Mouse (Mus musculus) MEL (cell line): Measurements from ENCODE around the gene Arfip1. TPM values are rescaled to one million over a fixed set of nuclear protein-coding genes. Genes with fewer than 3 reads are reported as not detected.

Experiments
- DNase-seq: peaks from one replicate; pipeline ENCODE4 v3.0.0; 2011; ENCODE audit warnings: low read depth, low spot score
- H3K27ac ChIP-seq: 2 replicates; pipeline ENCODE4 v1.5.1; 2012; ENCODE audit warnings: low read depth, mild to moderate bottlenecking, control low read depth, low read length, moderate library complexity; ENCODE audit not compliant: control insufficient read depth
- H3K27me3 ChIP-seq, 2 experiments: fragments of 150-350 bp in 1 of 2; sonication (generic) in 1 of 2; 2 replicates each; pipeline ENCODE4 v1.6.1; 2012; ENCODE audit warnings: low read length in 2 of 2, mild to moderate bottlenecking in 2 of 2, improper control_type of control experiment in 1 of 2, moderate library complexity in 1 of 2; ENCODE audit not compliant: insufficient read depth in 2 of 2, control insufficient read depth in 1 of 2
- H3K36me3 ChIP-seq, 2 experiments: 2 replicates each; pipeline ENCODE4 v1.6.1; 2012 to 2014; ENCODE audit warnings: low read length in 2 of 2, improper control_type of control experiment in 1 of 2, inconsistent platforms in 1 of 2, mild to moderate bottlenecking in 1 of 2; ENCODE audit not compliant: insufficient read depth in 2 of 2, control insufficient read depth in 1 of 2
- H3K4me1 ChIP-seq, 2 experiments: fragments of 150-350 bp in 1 of 2; sonication (generic) in 1 of 2; 2 replicates each; pipeline ENCODE4 v1.6.1; 2012; ENCODE audit warnings: low read length in 2 of 2, improper control_type of control experiment in 1 of 2, mild to moderate bottlenecking in 1 of 2; ENCODE audit not compliant: insufficient read depth in 2 of 2, control insufficient read depth in 1 of 2
- H3K4me3 ChIP-seq, 2 experiments: fragments of 150-350 bp in 1 of 2; sonication (generic) in 1 of 2; 2 replicates each; pipeline ENCODE4 v1.5.1; 2012; ENCODE audit warnings: low read depth in 2 of 2, low read length in 2 of 2, mild to moderate bottlenecking in 2 of 2, moderate library complexity in 2 of 2, control low read depth in 1 of 2, improper control_type of control experiment in 1 of 2; ENCODE audit not compliant: control insufficient read depth in 1 of 2, insufficient read depth in 1 of 2
- H3K79me2 ChIP-seq: 2 replicates; pipeline ENCODE4 v1.6.1; 2012; ENCODE audit warnings: mild to moderate bottlenecking, low read length, moderate library complexity; ENCODE audit not compliant: control insufficient read depth, poor library complexity, insufficient read depth
- H3K9ac ChIP-seq: 2 replicates; pipeline ENCODE4 v1.6.1; 2012; ENCODE audit warnings: low read depth, mild to moderate bottlenecking, control low read depth, low read length, moderate library complexity; ENCODE audit not compliant: control insufficient read depth, poor library complexity, severe bottlenecking
- H3K9me3 ChIP-seq: fragments of 150-350 bp; sonication (generic); replicated peaks from 2 replicates; pipeline ENCODE4 v1.6.1; 2012; ENCODE audit warnings: mild to moderate bottlenecking, low read length, improper control_type of control experiment, moderate library complexity; ENCODE audit not compliant: insufficient read depth
- BHLHE40 ChIP-seq: IDR thresholded peaks from 2 replicates; pipeline ENCODE4 v1.6.1; 2012; ENCODE audit warnings: low read depth, mild to moderate bottlenecking, inconsistent platforms, low read length, improper control_type of control experiment, borderline replicate concordance
- CHD2 ChIP-seq: IDR thresholded peaks from 2 replicates; pipeline ENCODE4 v1.6.1; 2011; ENCODE audit warnings: low read length, improper control_type of control experiment
- CTCF ChIP-seq, 3 experiments: IDR thresholded peaks in 2 of 3; conservative IDR thresholded peaks in 1 of 3; 2 replicates each; pipeline ENCODE4 v1.5.1; 2011 to 2012; ENCODE audit warnings: low read length in 3 of 3, low read depth in 2 of 3, mild to moderate bottlenecking in 2 of 3, improper control_type of control experiment in 1 of 3, inconsistent platforms in 1 of 3, mixed read lengths in 1 of 3, moderate library complexity in 1 of 3; ENCODE audit not compliant: control insufficient read depth in 1 of 3, insufficient read depth in 1 of 3, poor library complexity in 1 of 3, severe bottlenecking in 1 of 3
- E2F4 ChIP-seq: IDR thresholded peaks from 2 replicates; pipeline ENCODE4 v1.6.1; 2011; ENCODE audit warnings: low read depth, low read length, improper control_type of control experiment, borderline replicate concordance
- ELF1 ChIP-seq: IDR thresholded peaks from 2 replicates; pipeline ENCODE4 v1.6.1; 2014; ENCODE audit warnings: low read depth, mild to moderate bottlenecking, inconsistent platforms, low read length, improper control_type of control experiment, moderate library complexity
- ETS1 ChIP-seq: IDR thresholded peaks from 2 replicates; pipeline ENCODE4 v1.6.1; 2012; ENCODE audit warnings: low read depth, mild to moderate bottlenecking, inconsistent platforms, low read length, improper control_type of control experiment, moderate library complexity
- GABPA ChIP-seq: IDR thresholded peaks from 2 replicates; pipeline ENCODE4 v1.6.1; 2012; ENCODE audit warnings: low read depth, mild to moderate bottlenecking, inconsistent platforms, low read length, improper control_type of control experiment, moderate library complexity
- GATA1 ChIP-seq: IDR thresholded peaks from 2 replicates; pipeline ENCODE4 v1.6.1; 2011; ENCODE audit warnings: low read depth, low read length, improper control_type of control experiment
- JUND ChIP-seq: IDR thresholded peaks from 2 replicates; pipeline ENCODE4 v1.6.1; 2011; ENCODE audit warnings: low read depth, mild to moderate bottlenecking, improper control_type of control experiment, low read length
- MAFK ChIP-seq: IDR thresholded peaks from 2 replicates; pipeline ENCODE4 v1.6.1; 2011; ENCODE audit warnings: low read depth, mild to moderate bottlenecking, low read length, improper control_type of control experiment, borderline replicate concordance
- MAX ChIP-seq: IDR thresholded peaks from 2 replicates; pipeline ENCODE4 v1.6.1; 2011; ENCODE audit warnings: low read length, improper control_type of control experiment
- MAZ ChIP-seq: IDR thresholded peaks from 2 replicates; pipeline ENCODE4 v1.6.1; 2012; ENCODE audit warnings: low read depth, mild to moderate bottlenecking, inconsistent platforms, low read length, improper control_type of control experiment
- MXI1 ChIP-seq: IDR thresholded peaks from 2 replicates; pipeline ENCODE4 v1.6.1; 2011; ENCODE audit warnings: mild to moderate bottlenecking, low read depth, low read length, improper control_type of control experiment
- MYB ChIP-seq: IDR thresholded peaks from 2 replicates; pipeline ENCODE4 v1.6.1; 2011; ENCODE audit warnings: mild to moderate bottlenecking, low read depth, low read length, improper control_type of control experiment
- NRF1 ChIP-seq: IDR thresholded peaks from 2 replicates; pipeline ENCODE4 v1.6.1; 2014; ENCODE audit warnings: low read depth, mild to moderate bottlenecking, inconsistent platforms, low read length, improper control_type of control experiment, moderate library complexity; ENCODE audit not compliant: poor library complexity, insufficient read depth, severe bottlenecking
- POLR2A ChIP-seq, 2 experiments: IDR thresholded peaks; 2 replicates each; pipeline ENCODE4 v1.6.1; 2011 to 2012; ENCODE audit warnings: low read length in 2 of 2, mild to moderate bottlenecking in 2 of 2, control low read depth in 1 of 2, improper control_type of control experiment in 1 of 2, low read depth in 1 of 2, moderate library complexity in 1 of 2; ENCODE audit not compliant: control insufficient read depth in 1 of 2, insufficient read depth in 1 of 2, poor library complexity in 1 of 2
- POLR2AphosphoS5 ChIP-seq: IDR thresholded peaks from 2 replicates; pipeline ENCODE4 v1.6.1; 2012; ENCODE audit warnings: low read depth, borderline replicate concordance, mild to moderate bottlenecking, inconsistent platforms, low read length, moderate library complexity, mixed read lengths
- RAD21 ChIP-seq: IDR thresholded peaks from 2 replicates; pipeline ENCODE4 v1.6.1; 2011; ENCODE audit warnings: mild to moderate bottlenecking, low read depth, low read length, improper control_type of control experiment
- RCOR1 ChIP-seq: IDR thresholded peaks from 2 replicates; pipeline ENCODE4 v1.6.1; 2012; ENCODE audit warnings: low read depth, mild to moderate bottlenecking, inconsistent platforms, low read length, improper control_type of control experiment
- SIN3A ChIP-seq: IDR thresholded peaks from 2 replicates; pipeline ENCODE4 v1.6.1; 2012; ENCODE audit warnings: low read length, improper control_type of control experiment, inconsistent platforms
- SMC3 ChIP-seq: IDR thresholded peaks from 2 replicates; pipeline ENCODE4 v1.6.1; 2011; ENCODE audit warnings: low read depth, low read length, improper control_type of control experiment
- TBP ChIP-seq: IDR thresholded peaks from 2 replicates; pipeline ENCODE4 v1.8.0; 2011; ENCODE audit warnings: low read depth, low read length, improper control_type of control experiment
- TCF12 ChIP-seq: IDR thresholded peaks from 2 replicates; pipeline ENCODE4 v1.6.1; 2014; ENCODE audit warnings: low read depth, mild to moderate bottlenecking, inconsistent platforms, low read length, improper control_type of control experiment, moderate library complexity
- ZC3H11A ChIP-seq: IDR thresholded peaks from 2 replicates; pipeline ENCODE4 v1.6.1; 2012; ENCODE audit warnings: low read depth, mild to moderate bottlenecking, inconsistent platforms, low read length, improper control_type of control experiment
- ZNF384 ChIP-seq: IDR thresholded peaks from 2 replicates; pipeline ENCODE4 v1.6.1; 2012; ENCODE audit warnings: low read depth, mild to moderate bottlenecking, inconsistent platforms, low read length, improper control_type of control experiment
- polyA plus RNA-seq, 2 experiments: library from polyadenylated mRNA; stranded (reverse) in 1 of 2; unstranded in 1 of 2; fragments of >175 nt in 1 of 2; fragments of >200 nt in 1 of 2; gene quantifications; 2 replicates each; pipeline versions ENCODE4 v1.2.1 to v1.2.4; 2012; ENCODE audit warnings: low replicate concordance in 2 of 2, low read depth in 1 of 2; ENCODE audit not compliant: insufficient read length in 2 of 2, insufficient read depth in 1 of 2, missing spikeins in 1 of 2
- total RNA-seq: library from RNA; depleted of rRNA; stranded (reverse); fragments of 300-350 nt; gene quantifications from 2 replicates; pipeline ENCODE4 v1.2.3, GENCODE M21; 2012

Gene Arfip1
- total and polyA plus RNA-seq, 3 experiments = 12.5 to 15.4 TPM; not detected in 1

DNA sequence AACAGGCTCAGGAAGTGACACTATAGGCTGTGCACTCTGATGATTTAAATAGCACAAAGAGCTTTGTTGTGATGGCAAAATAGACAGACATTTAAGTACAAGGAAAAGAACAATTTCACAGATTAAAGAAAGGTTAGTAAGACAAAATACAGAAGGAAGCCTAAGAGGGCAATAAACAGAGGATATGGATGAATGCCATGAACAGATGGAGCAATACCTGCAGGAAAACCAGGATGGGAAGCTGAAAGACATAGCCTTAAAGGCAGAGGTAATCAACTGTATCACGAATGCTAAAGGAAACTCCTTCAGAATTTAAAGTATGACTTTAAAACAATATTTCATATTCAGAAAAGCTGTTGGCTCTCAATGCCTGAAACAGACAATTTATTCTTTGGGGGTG is 57.5 kb downstream of the Arfip1 start:
- TF ChIP-seq MAFK = no peak
- TF ChIP-seq, all 39 proteins: peak for 0
- Histone ChIP-seq H3K27ac (no peak overlapping the region), H3K4me1 (no peaks in the 10 kb centered on the region), H3K36me3 (no peaks in the 10 kb centered on the region; a peak in 2 of 4 replicates), H3K27me3 (no peaks in the 10 kb centered on the region), H3K9ac (no peak overlapping the region), H3K79me2 (no peaks in the 10 kb centered on the region), H3K9me3 (no peaks in the 10 kb centered on the region), H3K4me3 (no peak overlapping the region)
- no peak for DNase-seq

DNA sequence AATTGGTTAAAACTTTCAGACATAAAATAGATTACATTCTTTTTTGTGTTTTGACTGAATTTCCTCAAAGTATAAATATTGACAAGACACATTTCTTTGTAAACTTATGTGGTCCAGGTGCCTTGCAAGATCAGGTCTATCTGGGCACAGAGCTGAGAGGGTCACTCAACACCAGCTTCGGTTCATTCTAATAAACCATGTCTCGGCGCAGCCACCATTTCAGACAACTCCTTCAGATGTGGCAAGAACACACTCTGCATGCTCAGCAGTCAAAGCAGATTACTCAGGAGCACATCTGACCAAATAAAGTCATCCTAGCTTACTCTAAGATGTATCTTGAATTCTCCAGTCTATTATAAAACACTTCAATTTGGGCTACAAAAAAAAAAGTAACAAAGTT is 66.3 kb downstream of the Arfip1 start:
- TF ChIP-seq E2F4 = no peak
- TF ChIP-seq NRF1 = no peak

DNA sequence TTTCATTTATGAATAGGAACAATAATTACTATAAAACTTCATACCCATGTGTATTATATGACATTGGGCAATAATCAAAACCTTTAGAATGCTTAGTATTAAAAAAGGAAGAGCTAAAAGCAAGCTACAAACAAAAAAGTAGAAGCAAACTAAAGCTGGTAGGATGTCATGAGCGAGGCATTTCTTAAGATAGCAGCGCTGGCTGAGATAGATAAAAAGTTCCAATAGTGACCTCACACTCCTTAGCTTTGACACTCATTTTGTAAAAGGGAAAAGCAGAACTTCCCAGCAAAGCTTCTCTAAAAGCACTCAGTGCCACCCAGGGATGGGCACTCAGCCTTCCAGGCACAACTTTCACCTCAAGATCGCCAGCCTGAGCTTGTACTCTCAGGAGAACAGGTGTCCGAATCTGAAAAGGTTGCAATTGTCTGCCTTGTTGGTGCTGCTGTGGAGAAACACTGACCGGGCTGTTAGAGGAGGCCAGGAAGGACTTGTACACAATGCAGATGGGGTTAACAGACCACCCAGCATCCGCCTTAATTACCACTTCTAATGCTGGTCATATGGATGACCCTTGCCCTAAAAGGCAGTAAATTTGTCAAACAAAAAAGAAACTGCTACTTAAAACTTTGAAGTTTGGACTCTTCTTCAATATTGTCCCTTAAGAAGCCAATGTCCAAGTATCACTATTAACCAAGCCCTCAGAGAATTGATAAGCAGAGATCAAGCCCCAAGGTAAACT is 69.5 kb downstream of the Arfip1 start:
- Histone ChIP-seq H3K27me3 (no peaks in the 10 kb centered on the region), H3K27ac (no peak overlapping the region), H3K36me3 (peaks cover 0 to 10% of the 10 kb centered on the region in 2 experiments; a peak in 2 of 4 replicates), H3K4me3 (no peak overlapping the region), H3K9ac (no peak overlapping the region), H3K9me3 (no peaks in the 10 kb centered on the region), H3K79me2 (no peaks in the 10 kb centered on the region), H3K4me1 (peaks cover 2 to 7% of the 10 kb centered on the region in 2 experiments; a peak in 3 of 4 replicates)
- DNase-seq = peak; percentile 74
- no peak for TF ChIP-seq RAD21
- TF ChIP-seq CHD2 = no peak
- peak; percentile 80 for TF ChIP-seq ETS1
- no peak for TF ChIP-seq TBP
- TF ChIP-seq POLR2AphosphoS5 = no peak
- no peak for TF ChIP-seq MAZ
- no peak for TF ChIP-seq ELF1
- TF ChIP-seq MXI1 = no peak
- no peak for TF ChIP-seq POLR2A (IDR thresholded peaks at IDR 0.05; ENCODE audit: control insufficient read depth in 1 of 2, insufficient read depth in 1 of 2, low read depth in 1 of 2, low read length in 2 of 2, poor library complexity in 1 of 2)
- no peak for TF ChIP-seq MYB
- no peak for TF ChIP-seq GABPA
- no peak for TF ChIP-seq SMC3
- TF ChIP-seq SIN3A = no peak
- no peak for TF ChIP-seq MAX
- TF ChIP-seq MAFK = no peak
- peak; percentile 91 for TF ChIP-seq GATA1
- no peak for TF ChIP-seq JUND
- no peak for TF ChIP-seq RCOR1
- no peak for TF ChIP-seq ZC3H11A
- no peak for TF ChIP-seq CTCF (IDR thresholded peaks at IDR 0.05 in 2 of 3, conservative IDR thresholded peaks at IDR 0.05 in 1 of 3; ENCODE audit: control insufficient read depth in 1 of 3, insufficient read depth in 1 of 3, low read depth in 2 of 3, low read length in 3 of 3, poor library complexity in 1 of 3, severe bottlenecking in 1 of 3)
- no peak for TF ChIP-seq BHLHE40
- no peak for TF ChIP-seq E2F4
- TF ChIP-seq ZNF384 = no peak
- peak; percentile 83 for TF ChIP-seq TCF12
- no peak for TF ChIP-seq NRF1

More for the DNA sequence above, 66.3 kb downstream of the Arfip1 start:
- Histone ChIP-seq H3K4me3 (no peak overlapping the region), H3K36me3 (peaks cover 0 to 10% of the 10 kb centered on the region in 2 experiments; a peak in 2 of 4 replicates), H3K27me3 (no peaks in the 10 kb centered on the region), H3K9ac (no peak overlapping the region), H3K79me2 (no peaks in the 10 kb centered on the region), H3K27ac (no peak overlapping the region), H3K4me1 (peaks cover 2 to 7% of the 10 kb centered on the region in 2 experiments; a peak in 3 of 4 replicates), H3K9me3 (no peaks in the 10 kb centered on the region)
- no peak for DNase-seq
